Mouse (Mus musculus): Measurements from ENCODE around the gene Prss56. TPM values are rescaled to one million over a fixed set of nuclear protein-coding genes. Genes with fewer than 3 reads are reported as not detected.

The Prss56 gene
- total RNA-seq (2021) = not detected in 2 replicates
- long read RNA-seq, experiment 1 = 0 reads
- long read RNA-seq, experiment 2 = 0 reads

- DNase-seq = no peak
These were observed at the start of gene Prss56 for GRCm38 (mm10) chr1:87183013-87183412. TSS of gene Prss56 (plus strand) at chr1:87183313.

- no peak for DNase-seq
These were observed 41.6 kb upstream of the Prss56 start for GRCm38 (mm10) chr1:87141550-87141949.

GRCm38 (mm10) chr1:87142456-87142855 lies 40.7 kb upstream of the Prss56 start:
- DNase-seq = peak; percentile 89

GRCm38 (mm10) chr1:87143141-87143540 lies 40.0 kb upstream of the Prss56 start:
- peak; percentile 58 for DNase-seq

GRCm38 (mm10) chr1:87149422-87149821 lies 33.7 kb upstream of the Prss56 start:
- DNase-seq = no peak

GRCm38 (mm10) chr1:87151286-87151685 lies 31.8 kb upstream of the Prss56 start:
- no peak for DNase-seq

GRCm38 (mm10) chr1:87153776-87154500 lies 29.2 kb upstream of the Prss56 start:
- DNase-seq = no peak

GRCm38 (mm10) chr1:87154501-87155120 lies 28.5 kb upstream of the Prss56 start:
- DNase-seq = no peak

GRCm38 (mm10) chr1:87155531-87156198 lies 27.4 kb upstream of the Prss56 start:
- peak; percentile 38 for DNase-seq

GRCm38 (mm10) chr1:87156199-87156587 lies 26.9 kb upstream of the Prss56 start, which contains the start of gene Ecel1:
TSS of gene Ecel1 (minus strand) at chr1:87156521.
- no peak for DNase-seq

- peak; percentile 49 for DNase-seq
These were observed 23.7 kb upstream of the Prss56 start for GRCm38 (mm10) chr1:87159396-87159795.

GRCm38 (mm10) chr1:87164164-87164795 lies 18.8 kb upstream of the Prss56 start:
- DNase-seq = no peak

- DNase-seq = no peak
These were observed 18.3 kb upstream of the Prss56 start for GRCm38 (mm10) chr1:87164796-87165184.

- no peak for DNase-seq
These were observed 12.7 kb upstream of the Prss56 start for GRCm38 (mm10) chr1:87170458-87170857.

- no peak for DNase-seq
These were observed 11.8 kb upstream of the Prss56 start for GRCm38 (mm10) chr1:87171312-87171711.

- peak; percentile 58 for DNase-seq
These were observed 10.8 kb upstream of the Prss56 start for GRCm38 (mm10) chr1:87172316-87172715.

GRCm38 (mm10) chr1:87174006-87174955 lies 8.8 kb upstream of the Prss56 start:
- peak; percentile 83 for DNase-seq

- peak; percentile 76 for DNase-seq
These were observed 7.2 kb upstream of the Prss56 start for GRCm38 (mm10) chr1:87175852-87176292.

GRCm38 (mm10) chr1:87180896-87181295 lies 2.2 kb upstream of the Prss56 start:
- peak; percentile 67 for DNase-seq

- DNase-seq = peak; percentile 68
These were observed 1.1 kb downstream of the Prss56 start for GRCm38 (mm10) chr1:87183998-87184750.

GRCm38 (mm10) chr1:87184751-87185139 lies 1.6 kb downstream of the Prss56 start:
- DNase-seq = peak; percentile 89
